Mouse (Mus musculus): Measurements from ENCODE around the gene Dbndd1. TPM values are rescaled to one million over a fixed set of nuclear protein-coding genes. Genes with fewer than 3 reads are reported as not detected.

The Dbndd1 gene
- polyA plus RNA-seq, 1 experiment from 2014 or later, result 6.0 TPM

Other genes starting within 250 kb of the Dbndd1 start
- 27.2 and 28.8 TPM in 2 replicates for gene Fanca, start 196.9 kb downstream of the Dbndd1 start, polyA plus RNA-seq (2015; fragmentation: Nextera tagmentation; extraction: Ambion mirVana)
- 1.9 and 2.2 TPM in 2 replicates for gene Spire2, start 182.8 kb downstream of the Dbndd1 start, polyA plus RNA-seq (2015; fragmentation: Nextera tagmentation; extraction: Ambion mirVana)
- gene Tcf25, start 141.7 kb downstream of the Dbndd1 start, polyA plus RNA-seq (2015; fragmentation: Nextera tagmentation; extraction: Ambion mirVana), result 148 and 162 TPM in 2 replicates
- 0.14 and 0.17 TPM in 2 replicates for gene Mc1r, start 108.4 kb downstream of the Dbndd1 start, polyA plus RNA-seq (2015; fragmentation: Nextera tagmentation; extraction: Ambion mirVana)
- gene Tubb3, start 104.0 kb downstream of the Dbndd1 start, polyA plus RNA-seq (2015; fragmentation: Nextera tagmentation; extraction: Ambion mirVana), result 40.1 and 47.9 TPM in 2 replicates
- 38.3 and 43.2 TPM in 2 replicates for gene Def8, start 91.9 kb downstream of the Dbndd1 start, polyA plus RNA-seq (2015; fragmentation: Nextera tagmentation; extraction: Ambion mirVana)
- 52.8 and 54.4 TPM in 2 replicates for gene Afg3l1, start 37.6 kb downstream of the Dbndd1 start, polyA plus RNA-seq (2015; fragmentation: Nextera tagmentation; extraction: Ambion mirVana)
- 36.5 and 38.5 TPM in 2 replicates for gene Gas8, start 3.4 kb upstream of the Dbndd1 start, polyA plus RNA-seq (2015; fragmentation: Nextera tagmentation; extraction: Ambion mirVana)
- 6.9 and 8.3 TPM in 2 replicates for gene Rhou, start 138.5 kb upstream of the Dbndd1 start, polyA plus RNA-seq (2015; fragmentation: Nextera tagmentation; extraction: Ambion mirVana)

Measured in embryonic facial prominence, embryonic 13.5 days (tissue).